Mouse (Mus musculus): Measurements from ENCODE around the gene Ccp110. TPM values are rescaled to one million over a fixed set of nuclear protein-coding genes. Genes with fewer than 3 reads are reported as not detected.

Ccp110 gene
- polyA plus RNA-seq, 1 experiment = 49.5 TPM

DNA sequence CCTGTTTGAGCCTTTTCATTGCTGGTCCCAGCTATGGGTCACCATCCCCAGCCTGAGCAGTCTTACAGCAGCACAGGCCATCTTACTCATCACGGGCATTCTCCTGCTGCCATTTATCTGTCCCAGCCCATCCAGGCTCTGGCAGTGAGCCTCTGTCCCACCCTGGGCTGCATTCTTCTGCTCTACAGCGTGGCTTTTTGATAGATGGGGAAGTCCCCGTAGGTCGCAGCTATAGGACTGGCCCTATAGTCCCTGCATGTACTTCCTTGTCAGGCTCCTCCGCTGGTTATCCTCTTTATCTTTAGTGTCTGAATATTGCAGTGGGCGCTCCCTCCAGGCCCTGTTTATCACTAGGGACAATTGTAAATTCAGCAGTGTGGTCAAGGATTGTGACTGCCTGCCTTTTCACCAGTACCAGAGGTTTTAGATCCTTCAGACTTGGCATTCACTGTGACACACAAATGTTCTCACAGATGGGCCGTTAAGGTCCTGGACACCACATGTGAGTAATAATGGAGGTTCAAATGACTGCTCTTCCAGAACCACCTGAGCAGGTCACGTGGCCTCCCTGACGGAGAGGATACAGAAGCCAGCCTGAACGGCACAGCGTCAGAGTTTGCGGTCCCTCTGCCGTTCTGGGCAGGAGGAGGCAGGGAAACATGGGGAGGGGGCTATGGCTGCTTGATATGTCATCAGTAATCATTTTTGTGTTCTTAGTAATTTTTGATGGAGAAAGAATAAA lies 16.7 kb downstream of the Ccp110 start:
- TF ChIP-seq POLR2A (IDR thresholded peaks at IDR 0.05; ENCODE audit: borderline replicate concordance, extremely low read depth, insufficient read depth, insufficient read length, poor library complexity, severe bottlenecking) (no peak), CTCF (IDR thresholded peaks at IDR 0.05; ENCODE audit: borderline replicate concordance, extremely low read depth, insufficient read depth, insufficient read length) (no peak)
- DNase-seq (ENCODE audit: low read depth) = no peak

GRCm38 (mm10) chr7:118731781-118732180 lies 19.4 kb downstream of the Ccp110 start:
- DNase-seq (ENCODE audit: low read depth) = no peak
- no peak for TF ChIP-seq CTCF (IDR thresholded peaks at IDR 0.05; ENCODE audit: borderline replicate concordance, extremely low read depth, insufficient read depth, insufficient read length)
- TF ChIP-seq POLR2A (IDR thresholded peaks at IDR 0.05; ENCODE audit: borderline replicate concordance, extremely low read depth, insufficient read depth, insufficient read length, poor library complexity, severe bottlenecking) = no peak

DNA sequence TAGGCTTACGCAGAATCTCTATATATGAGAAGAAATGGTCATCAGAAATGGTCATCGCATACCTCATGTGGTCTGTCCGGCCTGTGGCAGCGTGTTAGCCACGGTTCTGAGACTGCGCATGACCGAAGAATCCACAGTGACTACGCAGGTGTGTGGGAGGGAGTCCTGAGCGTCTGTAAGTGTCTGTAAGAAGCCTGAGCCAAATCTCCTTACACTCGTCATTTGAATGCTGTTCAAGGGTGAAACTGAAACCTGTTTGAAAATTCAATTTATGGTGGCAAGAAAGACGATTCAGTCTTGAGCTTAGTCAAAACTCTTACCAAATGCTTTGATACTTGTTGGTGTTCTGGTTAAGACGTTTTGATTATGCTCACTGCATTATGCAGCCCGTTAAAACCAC lies 20.9 kb downstream of the Ccp110 start:
- no peak for DNase-seq (ENCODE audit: low read depth)
- TF ChIP-seq POLR2A (IDR thresholded peaks at IDR 0.05; ENCODE audit: borderline replicate concordance, extremely low read depth, insufficient read depth, insufficient read length, poor library complexity, severe bottlenecking) = no peak
- TF ChIP-seq CTCF (IDR thresholded peaks at IDR 0.05; ENCODE audit: borderline replicate concordance, extremely low read depth, insufficient read depth, insufficient read length) = no peak

DNA sequence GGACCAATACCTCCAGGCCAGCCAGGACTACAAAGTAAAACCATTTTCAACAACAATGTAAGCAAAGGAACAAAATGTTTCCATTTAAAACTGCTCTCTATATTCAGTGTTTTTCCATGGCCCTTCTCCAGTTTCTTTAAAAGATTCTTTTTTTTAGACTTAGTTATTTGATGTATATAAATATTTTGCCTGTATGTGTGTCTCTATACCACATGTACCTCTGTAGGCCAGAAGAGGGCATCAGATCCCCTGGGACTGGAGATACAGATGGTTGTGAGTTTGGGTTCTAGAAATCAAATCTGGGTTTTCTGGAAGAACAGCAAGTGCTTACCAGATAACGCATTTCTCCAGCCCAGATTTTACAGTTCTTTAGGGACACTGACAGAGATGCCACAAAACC lies 26.4 kb downstream of the Ccp110 start:
- DNase-seq (ENCODE audit: low read depth) = no peak
- no peak for TF ChIP-seq POLR2A (IDR thresholded peaks at IDR 0.05; ENCODE audit: borderline replicate concordance, extremely low read depth, insufficient read depth, insufficient read length, poor library complexity, severe bottlenecking)
- peak; percentile 8; the same call in 1 of the 2 replicates for TF ChIP-seq CTCF (IDR thresholded peaks at IDR 0.05; ENCODE audit: borderline replicate concordance, extremely low read depth, insufficient read depth, insufficient read length)

DNA sequence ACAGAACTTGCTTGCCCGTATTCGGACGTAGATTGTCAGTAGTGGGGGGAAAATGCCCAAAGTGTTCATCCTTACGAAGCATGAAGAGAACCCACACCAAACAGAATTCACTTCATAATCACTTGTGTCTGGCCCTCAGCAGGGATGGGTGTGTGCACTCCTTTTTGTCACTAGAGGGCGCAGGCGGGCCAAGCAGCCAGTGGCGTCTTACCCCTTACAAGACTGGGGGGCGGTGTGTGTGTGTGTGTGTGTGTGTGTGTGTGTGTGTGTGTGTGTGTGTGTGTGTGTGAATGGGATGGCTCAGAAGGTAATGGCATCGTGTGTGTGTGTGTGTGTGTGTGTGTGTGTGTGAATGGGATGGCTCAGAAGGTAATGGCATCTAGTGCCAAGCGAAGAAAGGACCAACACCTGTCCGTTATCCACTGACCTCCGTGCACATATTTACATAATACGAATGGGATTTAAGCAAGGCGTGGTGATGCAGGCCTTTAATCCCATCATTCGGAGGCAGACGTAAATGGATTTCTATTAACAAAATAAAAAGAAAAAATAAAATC lies 27.7 kb downstream of the Ccp110 start, which contains the start of gene Vps35l:
Gene Vps35l, plus strand, starts transcription at position 252 of the 557 bp plus-strand sequence.
- TF ChIP-seq POLR2A (IDR thresholded peaks at IDR 0.05; ENCODE audit: borderline replicate concordance, extremely low read depth, insufficient read depth, insufficient read length, poor library complexity, severe bottlenecking) (no peak), CTCF (IDR thresholded peaks at IDR 0.05; ENCODE audit: borderline replicate concordance, extremely low read depth, insufficient read depth, insufficient read length) (peak; percentile 93)
- DNase-seq (ENCODE audit: low read depth) = peak; percentile 96

DNA sequence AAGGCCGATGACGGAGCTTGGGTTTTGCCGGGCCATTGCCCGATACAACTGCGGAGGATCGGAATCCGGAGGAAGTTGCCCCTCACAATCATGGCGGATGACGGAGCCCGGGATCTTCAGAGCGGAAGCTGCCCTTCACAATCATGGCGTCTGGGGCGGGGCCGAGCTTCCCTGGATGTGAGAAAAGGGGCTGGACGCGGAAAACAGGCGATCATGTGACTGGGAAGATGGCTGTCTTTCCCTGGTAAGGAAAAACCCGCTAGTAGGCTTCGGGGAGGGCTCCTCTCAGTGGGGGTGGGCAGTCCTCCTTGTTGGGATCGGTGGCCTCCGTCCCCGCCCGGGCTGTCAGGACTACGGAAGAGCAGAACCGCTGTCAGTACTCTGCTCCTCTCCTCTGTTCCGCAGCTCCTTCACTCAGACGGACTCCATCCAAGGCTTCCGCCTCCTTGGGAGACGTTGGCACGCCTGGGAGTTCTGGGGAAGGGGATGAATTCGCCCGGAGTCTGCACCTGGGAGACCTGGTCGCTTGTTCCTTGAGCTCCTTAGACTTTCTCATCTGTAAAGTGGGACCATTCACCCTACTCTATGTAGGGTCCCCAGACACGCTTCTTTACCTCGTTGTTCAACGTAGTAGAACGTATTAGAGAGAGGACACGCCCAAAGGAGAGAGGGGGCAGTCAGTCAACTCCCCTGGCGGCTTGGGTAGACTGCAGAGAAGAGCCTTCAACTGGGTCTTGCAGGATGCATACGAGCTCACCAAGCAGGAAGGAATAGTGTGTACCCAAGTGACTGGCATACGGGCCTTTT lies 28.4 kb downstream of the Ccp110 start:
- no peak for TF ChIP-seq CTCF (IDR thresholded peaks at IDR 0.05; ENCODE audit: borderline replicate concordance, extremely low read depth, insufficient read depth, insufficient read length)
- TF ChIP-seq POLR2A (IDR thresholded peaks at IDR 0.05; ENCODE audit: borderline replicate concordance, extremely low read depth, insufficient read depth, insufficient read length, poor library complexity, severe bottlenecking) = peak; percentile 60; the same call in 1 of the 2 replicates
- DNase-seq (ENCODE audit: low read depth) = peak; percentile 99

GRCm38 (mm10) chr7:118742278-118742677 lies 29.9 kb downstream of the Ccp110 start:
- DNase-seq (ENCODE audit: low read depth) = no peak
- TF ChIP-seq POLR2A (IDR thresholded peaks at IDR 0.05; ENCODE audit: borderline replicate concordance, extremely low read depth, insufficient read depth, insufficient read length, poor library complexity, severe bottlenecking) = no peak
- no peak for TF ChIP-seq CTCF (IDR thresholded peaks at IDR 0.05; ENCODE audit: borderline replicate concordance, extremely low read depth, insufficient read depth, insufficient read length)

- TF ChIP-seq CTCF (IDR thresholded peaks at IDR 0.05; ENCODE audit: borderline replicate concordance, extremely low read depth, insufficient read depth, insufficient read length) (no peak), POLR2A (IDR thresholded peaks at IDR 0.05; ENCODE audit: borderline replicate concordance, extremely low read depth, insufficient read depth, insufficient read length, poor library complexity, severe bottlenecking) (no peak)
- no peak for DNase-seq (ENCODE audit: low read depth)
Observed at GRCm38 (mm10) chr7:118744766-118745165, 32.4 kb downstream of the Ccp110 start.

- peak; percentile 52 for DNase-seq (ENCODE audit: low read depth)
- TF ChIP-seq CTCF (IDR thresholded peaks at IDR 0.05; ENCODE audit: borderline replicate concordance, extremely low read depth, insufficient read depth, insufficient read length) = no peak
- no peak for TF ChIP-seq POLR2A (IDR thresholded peaks at IDR 0.05; ENCODE audit: borderline replicate concordance, extremely low read depth, insufficient read depth, insufficient read length, poor library complexity, severe bottlenecking)
Observed at GRCm38 (mm10) chr7:118747891-118748672, 35.7 kb downstream of the Ccp110 start.

GRCm38 (mm10) chr7:118749706-118750105 lies 37.4 kb downstream of the Ccp110 start:
- DNase-seq (ENCODE audit: low read depth) = no peak
- TF ChIP-seq CTCF (IDR thresholded peaks at IDR 0.05; ENCODE audit: borderline replicate concordance, extremely low read depth, insufficient read depth, insufficient read length) (no peak), POLR2A (IDR thresholded peaks at IDR 0.05; ENCODE audit: borderline replicate concordance, extremely low read depth, insufficient read depth, insufficient read length, poor library complexity, severe bottlenecking) (no peak)
